Mouse (Mus musculus) embryonic facial prominence, embryonic 11.5 days (tissue): ENCODE measurements around the gene Gm20716. TPM values are rescaled to one million over a fixed set of nuclear protein-coding genes. Genes with fewer than 3 reads are reported as not detected.

Experiments
- ATAC-seq: fragments of 200-750 bp; cut with Nextera tagmentation; replicated peaks from 2 replicates; pipeline ENCODE4 v1.8.0; 2017; ENCODE audit warnings: low read depth; ENCODE audit not compliant: insufficient number of reproducible peaks, low FRiP score, low TSS enrichment
- DNase-seq: peaks from one replicate; pipeline ENCODE4 v3.0.0-alpha.2; 2015; ENCODE audit warnings: low spot score
- H3K27ac ChIP-seq: fragments of 300-500 bp; sonication (generic); replicated peaks from 2 replicates; pipeline ENCODE4 v1.5.1; 2014; ENCODE audit warnings: mild to moderate bottlenecking, low read depth, low read length, control low read depth
- H3K27me3 ChIP-seq: fragments of 300-500 bp; sonication (generic); 2 replicates; pipeline ENCODE4 v1.6.1; 2014; ENCODE audit warnings: mild to moderate bottlenecking, low read length, moderate library complexity, mixed read lengths; ENCODE audit not compliant: control insufficient read depth, insufficient read depth
- H3K36me3 ChIP-seq: fragments of 300-500 bp; sonication (generic); replicated peaks from 2 replicates; pipeline ENCODE4 v1.6.1; 2014; ENCODE audit warnings: low read depth, mild to moderate bottlenecking, low read length, moderate library complexity, mixed read lengths; ENCODE audit not compliant: control insufficient read depth, insufficient read depth
- H3K4me1 ChIP-seq: fragments of 300-500 bp; sonication (generic); 2 replicates; pipeline ENCODE4 v1.6.1; 2014; ENCODE audit warnings: low read length, mixed read lengths; ENCODE audit not compliant: control insufficient read depth, insufficient read depth
- H3K4me2 ChIP-seq: fragments of 300-500 bp; sonication (generic); 2 replicates; pipeline ENCODE4 v1.6.1; 2014; ENCODE audit warnings: low read depth, mild to moderate bottlenecking, control low read depth, low read length, moderate library complexity
- H3K4me3 ChIP-seq: fragments of 300-500 bp; sonication (generic); 2 replicates; pipeline ENCODE4 v1.5.1; 2014; ENCODE audit warnings: low read depth, low read length, control low read depth
- H3K9ac ChIP-seq: fragments of 300-500 bp; sonication (generic); replicated peaks from 2 replicates; pipeline ENCODE4 v1.6.1; 2014; ENCODE audit warnings: mild to moderate bottlenecking, control low read depth, low read length
- H3K9me3 ChIP-seq: fragments of 300-500 bp; sonication (generic); replicated peaks from 2 replicates; pipeline ENCODE4 v1.6.1; 2016; ENCODE audit warnings: mild to moderate bottlenecking, low read length, inconsistent platforms, mixed read lengths; ENCODE audit not compliant: control insufficient read depth
- WGBS: fragments of 180-500 bp; shearing (Covaris S2); extraction: QIAGEN DNeasy Blood & Tissue Kit; methylation state at CpG from one replicate; pipeline ENCODE4 v1.1.7; 2014; 5-methylcytosine and 5-hydroxymethylcytosine counted together
- polyA plus RNA-seq: library from polyadenylated mRNA; unstranded; fragments of >200 nt; fragmentation: Nextera tagmentation; extraction: Ambion mirVana; gene quantifications from 2 replicates; pipeline ENCODE4 v1.2.1, GENCODE M21; 2014

The Gm20716 gene
- polyA plus RNA-seq, 1 experiment from 2014 or later = 27.2 TPM

GRCm38 (mm10) chr2:168213788-168214397 is 16.3 kb downstream of the Gm20716 start:
- 52% methylated on average over 5 of the region's 5 CpGs for WGBS
- H3K27me3 ChIP-seq = no peaks in the 10 kb centered on the region
- peaks cover 6% of the 10 kb centered on the region for H3K36me3 ChIP-seq
- H3K4me2 ChIP-seq = no peak overlapping the region
- H3K9me3 ChIP-seq = no peaks in the 10 kb centered on the region
- H3K4me3 ChIP-seq = no peak overlapping the region
- no peak overlapping the region for H3K9ac ChIP-seq
- no peaks in the 10 kb centered on the region for H3K4me1 ChIP-seq
- no peak for ATAC-seq
- H3K27ac ChIP-seq = no peak overlapping the region
- DNase-seq = no peak

GRCm38 (mm10) chr2:168207883-168208282 is 22.3 kb downstream of the Gm20716 start:
- 92% methylated on average over 3 of the region's 3 CpGs for WGBS
- DNase-seq (no peak), ATAC-seq (no peak)
- no peaks in the 10 kb centered on the region; the same call in 1 of the 2 replicates for H3K4me1 ChIP-seq
- no peak overlapping the region; the same call in 1 of the 2 replicates for H3K27ac ChIP-seq
- H3K9ac ChIP-seq = no peak overlapping the region
- no peaks in the 10 kb centered on the region for H3K27me3 ChIP-seq
- H3K4me3 ChIP-seq = no peak overlapping the region
- H3K36me3 ChIP-seq = peaks cover 9% of the 10 kb centered on the region
- H3K4me2 ChIP-seq = no peak overlapping the region
- no peaks in the 10 kb centered on the region for H3K9me3 ChIP-seq

- Histone ChIP-seq H3K9ac (peak within 1 kb of the TSS; percentile 100), H3K4me1 (no peaks in the 10 kb centered on the region; the same call in 1 of the 2 replicates), H3K36me3 (peaks cover 7% of the 10 kb centered on the region), H3K4me2 (peak within 1 kb of the TSS; percentile 69), H3K4me3 (peak within 1 kb of the TSS; percentile 82), H3K27me3 (no peaks in the 10 kb centered on the region), H3K27ac (peak within 1 kb of the TSS; percentile 99), H3K9me3 (no peaks in the 10 kb centered on the region)
- peak; percentile 90 for ATAC-seq
- peak; percentile 98 for DNase-seq
- under 1% methylated on average over 50 of the region's 89 CpGs for WGBS
Measured at GRCm38 (mm10) chr2:168206725-168207644, 23.2 kb downstream of the Gm20716 start, which contains the start of gene Adnp. Gene Adnp, minus strand, starts transcription at chr2:168207112.

GRCm38 (mm10) chr2:168205681-168206631 is 24.2 kb downstream of the Gm20716 start:
- Histone ChIP-seq H3K9ac (peak overlapping the region; percentile 100), H3K4me3 (peak overlapping the region; percentile 82), H3K36me3 (peaks cover 7% of the 10 kb centered on the region), H3K27me3 (no peaks in the 10 kb centered on the region), H3K27ac (peak overlapping the region; percentile 99), H3K4me1 (no peaks in the 10 kb centered on the region; the same call in 1 of the 2 replicates), H3K9me3 (no peaks in the 10 kb centered on the region), H3K4me2 (peak overlapping the region; percentile 69)
- DNase-seq (peak; percentile 39), ATAC-seq (peak; percentile 27)
- WGBS = under 1% methylated on average over 43 of the region's 49 CpGs

GRCm38 (mm10) chr2:168205265-168205664 is 24.9 kb downstream of the Gm20716 start:
- Histone ChIP-seq H3K4me1 (no peaks in the 10 kb centered on the region; the same call in 1 of the 2 replicates), H3K4me2 (peak overlapping the region; percentile 69), H3K9ac (peak overlapping the region; percentile 100), H3K27me3 (no peaks in the 10 kb centered on the region), H3K9me3 (no peaks in the 10 kb centered on the region), H3K27ac (no peak overlapping the region; the same call in 1 of the 2 replicates), H3K36me3 (peaks cover 7% of the 10 kb centered on the region), H3K4me3 (peak overlapping the region; percentile 82)
- DNase-seq = peak; percentile 95
- 6% methylated on average over 6 of the region's 6 CpGs for WGBS
- 0 out of 2 replicates have a peak, but pooled peaks have one; percentile 5 for ATAC-seq

- peaks cover 7% of the 10 kb centered on the region for H3K36me3 ChIP-seq
- H3K9me3 ChIP-seq = no peaks in the 10 kb centered on the region
- H3K27me3 ChIP-seq = no peaks in the 10 kb centered on the region
- ATAC-seq = no peak
- H3K4me3 ChIP-seq = peak overlapping the region; percentile 82
- WGBS = 91% methylated on average over 8 of the region's 8 CpGs
- no peaks in the 10 kb centered on the region; the same call in 1 of the 2 replicates for H3K4me1 ChIP-seq
- H3K4me2 ChIP-seq = peak overlapping the region; percentile 69
- H3K9ac ChIP-seq = peak overlapping the region; percentile 25; the same call in 1 of the 2 replicates
- no peak overlapping the region for H3K27ac ChIP-seq
- no peak for DNase-seq
Measured at GRCm38 (mm10) chr2:168204476-168204999, 25.6 kb downstream of the Gm20716 start.

GRCm38 (mm10) chr2:168200014-168200691 is 30.0 kb downstream of the Gm20716 start:
- Histone ChIP-seq H3K9ac (no peak overlapping the region), H3K27ac (no peak overlapping the region), H3K27me3 (no peaks in the 10 kb centered on the region), H3K9me3 (no peaks in the 10 kb centered on the region), H3K36me3 (peaks cover 7% of the 10 kb centered on the region), H3K4me3 (no peak overlapping the region), H3K4me1 (no peaks in the 10 kb centered on the region; the same call in 1 of the 2 replicates), H3K4me2 (no peak overlapping the region)
- 92% methylated on average over 5 of the region's 5 CpGs for WGBS
- no peak for ATAC-seq
- DNase-seq = no peak
